Mouse (Mus musculus) gastrocnemius, postnatal 36 days (tissue): ENCODE measurements at regions not wholly inside any gene's neighbourhood (a gene's known extent, or its start where the extent isn't known, plus 50 kb on each side); places are given as distances from the start of the nearest gene placed in this dataset.

ENCODE experiments used
- DNase-seq, 2 experiments: peaks; one replicate each; pipeline ENCODE4 v3.0.0; 2022
- intact Hi-C: fragments of 180-260 bp; cut with DNase I; formaldehyde crosslinking; loops from one replicate; pipeline ENCODE4 v1.15.1; 2025

DNA sequence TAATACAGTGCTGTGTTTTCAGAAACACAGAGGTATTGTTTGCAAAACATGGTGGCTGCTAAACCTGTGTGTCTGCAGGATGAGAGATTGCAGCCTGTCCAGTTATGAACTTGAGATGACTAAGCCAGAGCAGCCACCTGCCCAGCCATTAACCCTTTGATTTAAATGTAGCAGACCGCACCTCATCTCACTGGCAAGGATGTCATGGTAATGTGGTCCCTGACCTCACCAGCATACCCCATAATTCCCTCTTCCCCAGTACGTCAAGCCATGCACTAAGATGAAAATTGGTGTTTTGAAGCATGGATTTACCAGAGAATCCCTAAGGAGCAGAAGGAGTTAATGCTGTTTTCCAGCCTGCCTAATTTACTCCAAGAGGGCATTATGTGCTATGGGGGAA lies 128.5 kb upstream of the Chl1 start:
- DNase-seq, result no peak
- intact Hi-C loops, result no loop called here

GRCm38 (mm10) chr6:103386591-103386990 lies 123.8 kb upstream of the Chl1 start:
- no peak for DNase-seq

GRCm38 (mm10) chr6:103405961-103406360 lies 104.4 kb upstream of the Chl1 start:
- DNase-seq, result no peak
- intact Hi-C loops, result no loop called here

More at GRCm38 (mm10) chr6:103386591-103386990, 123.8 kb upstream of the Chl1 start:
- intact Hi-C loops, result no loop called here

DNA sequence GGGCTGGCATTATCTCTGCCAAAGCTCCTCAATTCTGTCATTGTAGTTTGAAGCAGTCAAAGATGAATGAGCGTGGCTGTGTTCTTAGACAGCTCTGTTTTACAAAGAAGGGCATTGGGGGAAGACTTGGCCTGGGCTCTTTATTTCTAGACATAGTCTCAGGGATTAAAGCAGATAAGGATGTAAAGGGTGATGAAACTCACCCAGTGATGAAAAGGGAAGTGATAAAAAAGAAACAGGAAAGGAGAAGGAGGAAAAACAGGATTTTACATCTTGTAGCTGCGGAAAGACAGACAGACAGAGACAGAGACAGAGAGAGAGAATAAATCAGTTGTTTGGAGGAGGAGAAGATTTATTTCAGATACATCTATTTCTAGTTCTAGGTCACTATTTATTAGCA lies 95.5 kb upstream of the Chl1 start:
- DNase-seq, result no peak
- intact Hi-C loops, result no loop called here

DNA sequence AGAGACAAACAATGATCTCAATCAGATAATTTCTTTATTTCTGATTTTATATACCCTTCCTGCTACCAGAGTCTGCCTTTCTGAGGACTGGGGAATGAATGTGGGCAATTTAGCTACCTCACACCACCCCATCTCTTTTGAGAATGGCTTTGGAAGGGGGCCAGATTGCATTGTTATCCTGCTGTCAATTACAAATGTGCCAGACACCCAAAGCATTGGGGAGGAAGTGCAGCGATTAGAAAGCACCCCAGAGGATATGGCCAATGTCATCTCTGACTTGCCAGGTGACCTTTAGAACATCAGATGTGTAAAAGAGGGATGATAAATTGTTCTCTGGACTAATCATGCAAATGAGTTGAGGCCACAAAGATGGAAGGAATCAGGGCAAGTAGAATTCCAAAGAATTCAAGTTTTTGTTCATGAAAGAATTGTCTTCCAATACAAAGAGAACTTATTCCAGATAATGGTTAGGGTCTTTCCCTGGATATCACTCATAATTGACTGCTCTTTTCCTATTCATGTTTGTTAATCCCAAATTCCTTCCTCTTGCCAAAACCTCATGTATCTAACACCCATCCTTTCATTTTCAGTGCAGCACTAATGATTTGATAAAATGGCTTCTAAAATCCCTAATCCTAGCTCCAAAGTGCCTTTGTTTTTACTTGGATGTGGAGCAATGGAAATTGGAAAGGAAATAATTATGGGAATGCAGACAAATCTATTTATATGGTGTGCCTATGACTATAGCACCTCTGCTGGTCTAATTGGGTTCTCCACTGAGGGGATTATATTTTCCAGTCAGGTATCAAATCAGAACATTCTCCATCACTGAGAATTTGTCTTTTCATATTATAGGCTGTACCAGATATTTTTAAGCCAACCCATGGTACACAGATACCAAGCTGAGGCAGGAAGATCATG lies 89.1 kb upstream of the Chl1 start:
- no peak for DNase-seq
- intact Hi-C loops, result no loop called here

GRCm38 (mm10) chr6:103430933-103431594 lies 79.3 kb upstream of the Chl1 start:
- intact Hi-C loops, result no loop called here
- no peak for DNase-seq

- intact Hi-C loops, result no loop called here
- no peak for DNase-seq
Observed at GRCm38 (mm10) chr6:103431595-103431957, 78.8 kb upstream of the Chl1 start.
